Mouse (Mus musculus) hindbrain, embryonic 10.5 days (tissue): ENCODE measurements at regions not wholly inside any gene's neighbourhood (a gene's known extent, or its start where the extent isn't known, plus 50 kb on each side); places are given as distances from the start of the nearest gene placed in this dataset.

Experiments
- DNase-seq: peaks from one replicate; pipeline ENCODE4 v3.0.0-alpha.2; 2017; ENCODE audit warnings: low spot score
- H3K27ac ChIP-seq: fragments of 300-500 bp; sonication (generic); 2 replicates; pipeline ENCODE4 v1.5.1; 2016; ENCODE audit warnings: mild to moderate bottlenecking, moderate library complexity
- H3K27me3 ChIP-seq: fragments of 300-500 bp; sonication (generic); 2 replicates; pipeline ENCODE4 v1.6.1; 2016; ENCODE audit warnings: mild to moderate bottlenecking; ENCODE audit not compliant: poor library complexity, insufficient read depth, severe bottlenecking
- H3K36me3 ChIP-seq: fragments of 300-500 bp; sonication (generic); 2 replicates; pipeline ENCODE4 v1.6.1; 2016; ENCODE audit warnings: mild to moderate bottlenecking, moderate library complexity
- H3K4me1 ChIP-seq: fragments of 300-500 bp; sonication (generic); replicated peaks from 2 replicates; pipeline ENCODE4 v1.6.1; 2016; ENCODE audit warnings: mild to moderate bottlenecking
- H3K4me3 ChIP-seq: fragments of 300-500 bp; sonication (generic); 2 replicates; pipeline ENCODE4 v1.5.1; 2016; ENCODE audit warnings: mild to moderate bottlenecking, moderate library complexity
- H3K9me3 ChIP-seq: fragments of 300-500 bp; sonication (generic); 2 replicates; pipeline ENCODE4 v1.6.1; 2016; ENCODE audit warnings: mild to moderate bottlenecking, moderate library complexity
- WGBS: fragments of 180-500 bp; shearing (Covaris S2); methylation state at CpG from one replicate; pipeline ENCODE4 v1.1.7; 2016; 5-methylcytosine and 5-hydroxymethylcytosine counted together

GRCm38 (mm10) chr14:76313424-76314190 is 101.2 kb upstream of the Tsc22d1 start:
- WGBS = 75% methylated on average over 14 of the region's 14 CpGs
- Histone ChIP-seq H3K36me3 (no peaks in the 10 kb centered on the region), H3K4me3 (no peak overlapping the region), H3K4me1 (peaks cover 4% of the 10 kb centered on the region), H3K9me3 (peaks cover 10% of the 10 kb centered on the region; the same call in 1 of the 2 replicates), H3K27me3 (no peaks in the 10 kb centered on the region), H3K27ac (no peak overlapping the region)
- no peak for DNase-seq

GRCm38 (mm10) chr14:76318438-76318837 is 96.3 kb upstream of the Tsc22d1 start:
- DNase-seq = no peak

GRCm38 (mm10) chr14:76324246-76324645 is 90.5 kb upstream of the Tsc22d1 start:
- peaks cover 1% of the 10 kb centered on the region; the same call in 1 of the 2 replicates for H3K4me1 ChIP-seq
- H3K27me3 ChIP-seq = no peaks in the 10 kb centered on the region
- H3K36me3 ChIP-seq = no peaks in the 10 kb centered on the region
- H3K9me3 ChIP-seq = no peaks in the 10 kb centered on the region
- 85% methylated on average over 1 of the region's 1 CpGs for WGBS
- no peak overlapping the region for H3K4me3 ChIP-seq
- no peak overlapping the region for H3K27ac ChIP-seq
- DNase-seq = no peak

More at GRCm38 (mm10) chr14:76318438-76318837, 96.3 kb upstream of the Tsc22d1 start:
- H3K4me3 ChIP-seq = no peak overlapping the region
- no peaks in the 10 kb centered on the region for H3K4me1 ChIP-seq
- H3K27me3 ChIP-seq = no peaks in the 10 kb centered on the region
- WGBS = 87% methylated on average over 5 of the region's 5 CpGs
- no peaks in the 10 kb centered on the region for H3K36me3 ChIP-seq
- H3K27ac ChIP-seq = no peak overlapping the region
- H3K9me3 ChIP-seq = peaks cover 10% of the 10 kb centered on the region; the same call in 1 of the 2 replicates

DNA sequence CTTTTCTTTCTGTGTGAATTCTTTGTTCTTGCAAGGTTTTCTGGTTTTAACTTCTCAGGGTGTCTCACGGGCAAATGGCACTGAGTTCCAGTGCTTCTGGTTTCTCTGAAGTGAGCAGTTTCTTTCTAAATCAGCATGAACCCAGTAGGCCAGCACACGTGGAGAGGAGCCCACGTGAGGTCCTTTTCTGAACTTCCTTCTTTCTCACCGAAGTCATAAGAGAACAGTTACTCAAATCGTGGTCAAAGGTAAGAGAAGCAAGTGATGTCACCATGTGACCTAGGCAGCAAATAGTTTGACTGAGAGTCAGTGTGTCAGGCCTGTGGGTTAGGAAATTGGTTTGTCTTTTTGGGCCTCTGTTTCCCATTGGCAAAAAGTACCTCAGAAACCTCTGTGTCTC is 84.8 kb upstream of the Tsc22d1 start:
- 81% methylated on average over 5 of the region's 5 CpGs for WGBS
- DNase-seq = no peak
- Histone ChIP-seq H3K4me3 (no peak overlapping the region), H3K9me3 (no peaks in the 10 kb centered on the region), H3K27me3 (no peaks in the 10 kb centered on the region), H3K27ac (peak overlapping the region; percentile 66), H3K36me3 (no peaks in the 10 kb centered on the region), H3K4me1 (peaks cover 34% of the 10 kb centered on the region)

- Histone ChIP-seq H3K4me1 (peaks cover 35% of the 10 kb centered on the region), H3K4me3 (0 out of 2 replicates have a peak overlapping the region, but pooled peaks have one; percentile 1), H3K36me3 (no peaks in the 10 kb centered on the region), H3K9me3 (no peaks in the 10 kb centered on the region), H3K27ac (peak overlapping the region; percentile 80), H3K27me3 (no peaks in the 10 kb centered on the region)
- WGBS = 41% methylated on average over 11 of the region's 11 CpGs
- peak; percentile 45 for DNase-seq
Observed at GRCm38 (mm10) chr14:76331497-76332335, 83.0 kb upstream of the Tsc22d1 start.

DNA sequence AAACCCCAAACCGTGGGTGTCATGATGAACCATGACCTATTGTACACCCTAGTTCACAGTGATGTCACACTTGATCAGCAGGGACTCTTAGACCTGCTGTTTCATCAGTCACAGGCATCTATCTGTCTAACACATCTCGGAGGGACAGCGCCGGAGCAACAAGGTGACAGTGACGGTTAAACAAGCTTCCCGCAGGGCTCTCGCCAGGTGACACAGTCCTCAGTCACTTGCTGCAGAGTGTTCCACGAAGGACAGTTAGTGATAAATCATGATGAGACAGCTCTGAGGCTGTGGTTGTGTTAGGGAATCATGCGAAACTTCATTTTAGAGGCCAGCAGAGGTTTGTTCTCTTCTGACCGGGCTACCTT is 82.4 kb upstream of the Tsc22d1 start:
- peak; percentile 22 for DNase-seq

GRCm38 (mm10) chr14:76340789-76341188 is 74.0 kb upstream of the Tsc22d1 start:
- no peaks in the 10 kb centered on the region for H3K36me3 ChIP-seq
- no peaks in the 10 kb centered on the region for H3K4me1 ChIP-seq
- no peak overlapping the region for H3K4me3 ChIP-seq
- DNase-seq = no peak
- no peaks in the 10 kb centered on the region for H3K27me3 ChIP-seq
- 92% methylated on average over 7 of the region's 7 CpGs for WGBS
- H3K27ac ChIP-seq = no peak overlapping the region
- no peaks in the 10 kb centered on the region for H3K9me3 ChIP-seq

More for the DNA sequence above, 82.4 kb upstream of the Tsc22d1 start:
- H3K36me3 ChIP-seq = no peaks in the 10 kb centered on the region
- H3K27me3 ChIP-seq = no peaks in the 10 kb centered on the region
- no peak overlapping the region for H3K4me3 ChIP-seq
- no peaks in the 10 kb centered on the region for H3K9me3 ChIP-seq
- peaks cover 35% of the 10 kb centered on the region for H3K4me1 ChIP-seq
- WGBS = 55% methylated on average over 10 of the region's 10 CpGs
- peak overlapping the region; percentile 80 for H3K27ac ChIP-seq

- H3K9me3 ChIP-seq = no peaks in the 10 kb centered on the region
- H3K27ac ChIP-seq = no peak overlapping the region
- no peak for DNase-seq
- no peaks in the 10 kb centered on the region for H3K36me3 ChIP-seq
- no peaks in the 10 kb centered on the region for H3K4me1 ChIP-seq
- H3K4me3 ChIP-seq = no peak overlapping the region
- H3K27me3 ChIP-seq = no peaks in the 10 kb centered on the region
- 82% methylated on average over 10 of the region's 10 CpGs for WGBS
Observed at GRCm38 (mm10) chr14:76341226-76341625, 73.5 kb upstream of the Tsc22d1 start.

DNA sequence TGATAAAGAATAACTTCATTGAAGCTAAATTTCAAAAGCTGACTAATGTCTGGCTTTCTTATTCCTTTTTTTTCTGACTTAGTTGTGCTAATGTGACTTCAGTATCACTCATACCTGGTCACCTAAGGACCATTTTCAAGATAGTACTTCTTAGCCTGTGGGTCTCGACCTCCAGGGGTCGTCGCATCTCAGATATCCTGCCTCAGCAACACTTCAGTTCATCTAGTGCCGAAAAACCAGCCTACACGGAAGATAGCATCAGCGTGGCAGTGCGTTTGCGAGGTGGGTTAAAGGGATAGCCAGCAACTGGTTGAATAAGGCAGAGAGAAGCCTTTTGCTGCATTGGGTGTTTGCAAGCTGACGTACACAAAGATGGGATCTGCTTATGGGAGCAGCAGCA is 62.9 kb upstream of the Tsc22d1 start:
- DNase-seq = no peak
- 0 out of 2 replicates have a peak, but pooled peaks cover 3% of the 10 kb centered on the region for H3K4me1 ChIP-seq
- no peaks in the 10 kb centered on the region for H3K36me3 ChIP-seq
- no peaks in the 10 kb centered on the region for H3K27me3 ChIP-seq
- H3K4me3 ChIP-seq = no peak overlapping the region
- 61% methylated on average over 9 of the region's 9 CpGs for WGBS
- no peaks in the 10 kb centered on the region for H3K9me3 ChIP-seq
- no peak overlapping the region for H3K27ac ChIP-seq

GRCm38 (mm10) chr14:76356161-76356560 is 58.6 kb upstream of the Tsc22d1 start:
- Histone ChIP-seq H3K27me3 (no peaks in the 10 kb centered on the region), H3K4me1 (0 out of 2 replicates have a peak, but pooled peaks cover 3% of the 10 kb centered on the region), H3K4me3 (no peak overlapping the region), H3K27ac (no peak overlapping the region), H3K36me3 (no peaks in the 10 kb centered on the region), H3K9me3 (no peaks in the 10 kb centered on the region)
- 69% methylated on average over 2 of the region's 2 CpGs for WGBS
- DNase-seq = no peak

DNA sequence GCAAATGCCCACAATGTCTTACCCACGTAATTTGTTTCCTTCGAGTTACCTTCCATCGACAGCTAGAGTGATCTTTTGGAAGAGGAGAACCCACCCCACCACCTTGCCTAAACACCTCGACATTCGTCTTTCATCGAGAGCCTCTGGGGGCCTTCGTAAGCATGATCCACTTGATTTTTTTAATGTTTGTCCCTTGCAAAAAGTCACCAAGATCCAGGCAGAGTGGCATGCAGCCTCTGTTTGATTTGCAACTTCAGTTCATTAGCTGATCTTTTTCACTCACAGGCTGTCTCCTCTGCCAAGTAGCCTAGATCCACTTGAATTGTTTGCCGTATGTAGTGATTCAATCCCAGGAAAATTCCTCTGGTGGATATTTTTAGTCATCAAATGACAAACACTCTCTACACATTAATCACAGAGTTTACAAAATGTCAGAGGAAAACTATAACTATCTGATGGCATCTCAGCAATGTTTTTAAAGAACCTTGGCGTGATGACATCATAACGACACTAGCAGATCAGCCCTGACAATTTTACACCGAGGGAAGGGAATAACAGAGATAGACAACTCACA is 54.8 kb upstream of the Tsc22d1 start:
- H3K27me3 ChIP-seq = no peaks in the 10 kb centered on the region
- no peak for DNase-seq
- 86% methylated on average over 11 of the region's 11 CpGs for WGBS
- no peaks in the 10 kb centered on the region for H3K9me3 ChIP-seq
- no peaks in the 10 kb centered on the region for H3K36me3 ChIP-seq
- no peak overlapping the region for H3K27ac ChIP-seq
- H3K4me3 ChIP-seq = no peak overlapping the region
- 0 out of 2 replicates have a peak, but pooled peaks cover 7% of the 10 kb centered on the region for H3K4me1 ChIP-seq

GRCm38 (mm10) chr14:76364034-76364433 is 50.7 kb upstream of the Tsc22d1 start:
- 74% methylated on average over 4 of the region's 4 CpGs for WGBS
- DNase-seq = peak; percentile 28

More at GRCm38 (mm10) chr14:76364034-76364433, 50.7 kb upstream of the Tsc22d1 start:
- H3K27ac ChIP-seq = no peak overlapping the region
- no peak overlapping the region for H3K4me3 ChIP-seq
- H3K27me3 ChIP-seq = no peaks in the 10 kb centered on the region
- 0 out of 2 replicates have a peak, but pooled peaks cover 4% of the 10 kb centered on the region for H3K4me1 ChIP-seq
- H3K9me3 ChIP-seq = no peaks in the 10 kb centered on the region
- no peaks in the 10 kb centered on the region for H3K36me3 ChIP-seq
